Mouse (Mus musculus): ENCODE results near the gene Ccsap.

The Ccsap gene

DNA sequence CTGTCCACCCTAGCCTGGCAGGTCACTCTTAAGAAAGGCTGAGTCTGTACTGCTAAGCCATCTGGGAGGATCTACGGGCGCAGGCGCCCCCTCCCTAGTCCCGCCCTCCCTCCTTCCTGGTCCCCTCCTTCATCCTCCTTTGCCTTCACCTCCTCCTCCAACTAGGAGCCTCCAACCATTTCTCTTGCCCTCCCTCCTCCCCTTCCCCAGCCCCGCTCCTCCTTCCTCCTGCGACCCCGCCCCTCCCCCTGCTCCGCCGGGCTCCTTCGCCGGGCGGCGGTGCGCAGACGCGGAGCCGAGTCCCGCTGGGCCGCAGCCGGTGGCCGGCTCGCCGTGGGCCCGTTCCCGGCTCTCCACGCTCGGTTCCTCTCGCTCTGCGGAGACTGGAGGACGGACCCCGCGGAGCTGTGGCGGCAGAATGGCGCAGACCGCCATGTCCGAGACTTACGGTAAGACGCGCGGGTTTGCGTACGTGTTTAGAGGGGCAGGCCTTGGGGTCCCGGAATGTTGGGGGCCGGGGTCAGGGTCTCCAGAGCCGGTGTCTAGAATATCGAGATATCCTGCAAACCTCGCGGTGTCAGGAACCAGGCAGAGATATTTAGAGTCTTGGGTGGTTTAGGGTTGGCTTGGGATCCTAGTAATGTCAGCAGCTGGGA is 54.2 kb downstream of the Ccsap start, which contains the start of gene Rab4a:
Gene Rab4a (plus strand): TSS at position 268 of the 656 bp plus-strand sequence.
- peak; percentile 96 for DNase-seq (ENCODE audit: low read depth, low spot score)

DNA sequence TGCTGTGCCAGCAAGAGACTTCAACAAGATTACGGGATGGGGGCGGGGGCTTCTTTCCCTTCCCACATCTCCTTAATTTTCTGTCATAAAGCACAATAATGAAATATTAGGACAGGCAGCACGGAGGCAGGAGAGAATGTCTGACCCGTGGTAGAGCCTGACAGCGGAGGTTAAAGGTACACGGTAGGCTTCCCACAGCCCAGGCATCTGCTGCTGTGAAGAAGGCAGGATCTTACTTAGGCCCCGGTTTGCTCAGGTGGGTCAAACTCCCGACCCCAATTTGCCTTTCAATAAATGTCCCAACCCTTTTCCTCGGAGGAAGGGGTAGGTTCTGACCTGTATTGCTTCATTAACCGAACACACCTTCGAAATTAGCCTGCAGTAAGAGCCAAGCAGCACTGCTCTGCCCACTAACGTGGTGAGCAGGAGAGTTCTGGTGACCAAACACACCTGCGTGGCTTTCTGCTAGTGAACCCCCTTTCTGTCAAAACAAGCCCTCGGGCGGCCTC is 54.7 kb downstream of the Ccsap start:
- DNase-seq (ENCODE audit: low read depth, low spot score): no peak

DNA sequence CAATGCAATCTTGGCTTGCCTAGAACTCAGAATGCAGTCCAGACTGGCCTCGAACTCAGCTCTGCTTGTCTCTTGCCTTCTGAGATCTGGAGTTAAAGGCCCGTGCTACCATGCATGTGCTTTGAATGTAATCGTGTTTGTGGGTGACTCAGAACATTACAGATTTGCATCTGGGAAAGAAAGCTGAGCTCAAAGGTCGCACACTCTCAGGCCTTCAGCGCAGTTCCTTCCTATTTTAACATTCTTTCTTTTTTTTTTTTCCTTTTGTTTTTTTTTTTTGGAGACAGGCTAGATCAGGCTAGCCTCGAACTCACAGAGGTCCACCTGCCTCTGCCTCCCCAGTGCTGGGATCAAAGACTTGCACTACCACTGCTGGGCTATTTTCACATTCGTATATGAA is 55.4 kb downstream of the Ccsap start:
- no peak for DNase-seq (ENCODE audit: low read depth, low spot score)

DNA sequence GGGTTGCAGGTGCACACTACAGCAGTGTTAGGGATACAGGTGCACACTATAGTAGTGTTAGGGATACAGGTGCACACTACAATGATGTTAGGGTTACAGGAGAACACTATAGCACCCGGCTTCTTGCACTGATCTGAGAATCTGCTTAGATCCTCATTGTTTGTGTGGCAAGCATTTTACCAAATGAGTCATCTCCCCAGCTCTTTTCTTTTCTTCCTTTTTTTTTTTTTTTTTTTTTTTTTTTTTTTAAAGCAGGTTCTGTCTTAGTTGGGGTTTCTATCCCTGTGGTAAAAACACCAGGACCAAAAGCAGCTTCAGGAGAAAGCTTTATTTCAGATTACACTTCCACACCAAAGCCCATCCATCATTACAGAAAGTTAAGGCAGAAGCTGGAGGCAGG is 56.4 kb downstream of the Ccsap start:
- no peak for DNase-seq (ENCODE audit: low read depth, low spot score)

DNA sequence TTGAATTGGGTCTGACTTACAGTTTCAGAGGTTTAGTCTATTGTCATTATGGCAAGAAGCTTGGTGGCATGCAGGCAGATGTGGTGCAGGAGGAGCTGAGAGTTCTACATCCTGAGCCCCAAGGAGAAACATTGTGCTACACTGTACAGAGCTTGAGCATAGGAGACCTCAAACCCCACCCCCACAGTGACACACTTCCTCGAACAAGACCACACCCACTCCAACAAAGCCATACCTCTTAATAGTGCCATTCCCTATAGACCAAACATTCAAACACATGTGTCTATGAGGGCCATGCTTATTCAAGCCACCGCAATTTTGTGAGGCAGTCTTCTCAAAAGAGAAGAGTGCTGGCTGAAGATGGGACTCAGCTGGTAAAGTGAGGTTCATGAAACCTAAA is 58.5 kb downstream of the Ccsap start:
- DNase-seq (ENCODE audit: low read depth, low spot score): peak; percentile 70

DNA sequence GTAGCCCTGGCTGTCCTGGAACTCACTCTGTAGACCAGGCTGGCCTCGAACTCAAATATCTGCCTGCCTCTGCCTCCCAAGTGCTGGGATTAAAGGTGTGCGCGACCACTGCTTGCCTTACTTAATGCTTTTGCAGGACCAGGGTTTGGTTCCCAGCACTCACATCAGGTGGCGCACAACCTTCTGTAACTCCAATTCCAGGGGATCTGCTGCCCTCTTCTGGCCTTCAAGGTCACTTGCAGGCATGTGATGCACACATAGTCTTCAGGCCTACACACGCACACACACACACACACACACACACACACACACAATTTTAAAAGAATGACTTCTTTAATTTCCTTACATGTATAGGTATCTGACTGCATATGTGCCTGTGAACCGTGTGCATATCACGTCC is 59.1 kb downstream of the Ccsap start:
- DNase-seq (ENCODE audit: low read depth, low spot score): peak; percentile 82

DNA sequence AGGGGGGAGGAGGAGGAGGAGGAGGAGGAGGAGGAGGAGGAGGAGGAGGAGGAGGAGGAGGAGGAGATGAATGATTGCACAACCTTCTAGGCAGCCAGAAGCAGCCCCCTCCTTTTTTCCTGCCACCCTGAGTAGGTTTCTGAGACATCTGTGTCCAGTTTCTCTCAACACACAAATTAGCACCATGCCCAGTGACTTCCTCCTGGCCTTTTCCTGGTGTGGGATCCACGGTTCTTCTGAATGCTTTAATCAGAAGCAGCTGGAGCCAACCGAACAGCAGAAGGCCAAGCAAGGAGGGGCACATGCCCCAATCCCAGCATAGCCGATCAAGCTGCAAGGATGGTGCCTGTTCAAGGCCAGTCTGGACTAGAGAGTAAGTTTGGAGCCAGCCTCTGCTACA is 60.1 kb downstream of the Ccsap start:
- no peak for DNase-seq (ENCODE audit: low read depth, low spot score)

DNA sequence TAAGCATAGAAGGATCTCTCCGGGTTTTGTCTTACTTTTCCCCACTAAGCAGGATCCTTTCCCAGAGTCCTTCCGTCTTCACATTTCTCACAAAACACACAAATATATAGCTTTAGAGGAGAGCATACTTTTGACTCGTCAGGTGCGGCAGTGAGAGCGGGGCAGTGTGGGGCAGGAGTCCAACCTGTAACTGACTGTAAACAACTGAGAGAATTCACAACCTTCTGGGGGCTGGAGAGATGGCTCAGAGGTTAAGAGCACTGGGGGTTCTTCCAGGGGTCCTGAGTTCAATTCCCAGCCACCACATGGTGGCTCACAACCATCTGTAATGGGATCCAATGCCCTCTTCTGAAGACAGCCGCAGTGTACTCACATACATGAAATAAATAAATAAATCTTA is 60.6 kb downstream of the Ccsap start:
- DNase-seq (ENCODE audit: low read depth, low spot score): no peak

DNA sequence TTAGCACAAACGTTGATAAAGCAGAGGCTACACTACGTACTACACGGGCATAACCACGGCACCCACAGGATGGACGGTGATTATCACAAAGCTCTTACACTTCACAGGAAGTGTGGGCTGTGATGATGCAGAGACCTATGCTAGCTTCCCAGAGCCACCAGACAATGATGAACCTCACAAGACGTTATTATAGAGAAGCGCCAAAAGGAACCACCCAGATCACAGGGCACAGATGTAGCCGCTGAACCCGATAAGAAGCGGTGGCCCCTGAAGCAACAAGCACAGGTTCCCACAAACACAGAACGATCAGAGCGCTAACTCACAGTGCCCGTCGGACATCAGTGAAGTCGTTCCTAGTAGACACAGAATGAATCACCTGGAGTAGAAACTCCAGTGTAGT is 62.1 kb downstream of the Ccsap start:
- no peak for DNase-seq (ENCODE audit: low read depth, low spot score)

DNA sequence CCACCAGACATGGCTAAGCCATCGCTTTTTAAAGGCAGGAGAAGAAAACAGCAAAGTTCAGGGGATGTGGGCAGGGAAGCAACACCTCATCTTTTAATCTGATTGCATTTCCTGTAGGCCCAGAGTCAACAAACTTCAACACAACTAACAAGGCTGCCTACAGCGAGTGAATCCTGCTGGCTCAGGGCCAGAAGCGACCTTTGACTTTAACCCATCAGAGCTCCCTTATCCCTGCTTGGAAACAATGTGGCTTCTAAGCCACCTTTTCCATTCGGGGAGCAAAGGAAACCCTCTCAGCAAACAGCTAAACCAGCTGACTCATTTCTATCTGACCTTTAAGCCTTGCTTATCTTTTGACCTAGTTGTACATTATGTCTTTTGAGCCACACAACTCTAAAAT is 63.3 kb downstream of the Ccsap start:
- no peak for DNase-seq (ENCODE audit: low read depth, low spot score)

DNA sequence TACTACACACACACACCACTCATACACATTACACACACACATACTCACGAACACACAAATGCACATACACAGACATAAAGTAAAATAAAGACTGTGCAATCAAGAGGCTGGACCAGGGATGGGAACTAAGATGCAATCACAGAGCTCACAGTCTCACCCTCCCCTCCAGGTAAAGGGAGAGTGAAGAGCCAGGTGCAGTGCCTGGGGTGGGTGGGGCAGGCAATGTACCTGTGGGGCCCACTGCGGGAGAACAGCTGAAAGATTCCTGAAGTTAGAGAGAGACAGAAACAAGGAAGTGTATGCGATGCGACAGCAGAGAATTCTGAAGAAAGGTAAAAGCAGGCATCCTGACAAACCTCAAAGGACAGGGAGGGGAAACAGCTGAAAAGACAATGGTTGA is 65.2 kb downstream of the Ccsap start:
- DNase-seq (ENCODE audit: low read depth, low spot score): no peak

DNA sequence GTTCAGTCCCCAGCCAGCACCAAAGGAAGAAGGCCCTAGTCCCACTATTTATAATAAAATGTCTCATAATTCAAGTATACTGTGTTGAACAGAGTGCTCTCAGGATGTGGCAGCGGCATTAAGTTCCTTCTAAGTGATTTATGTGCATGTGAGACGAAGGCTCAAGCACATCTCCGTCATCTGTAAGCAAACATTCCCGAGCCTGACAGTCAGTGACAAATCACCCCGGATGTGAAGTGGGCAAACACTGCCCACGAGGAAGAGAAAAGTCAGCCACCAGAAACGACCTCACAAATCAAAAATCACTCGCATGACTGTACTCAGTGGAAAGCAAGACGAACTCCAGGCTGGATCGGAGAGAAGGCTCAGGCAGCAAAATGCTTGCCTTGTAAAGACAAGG is 66.1 kb downstream of the Ccsap start:
- no peak for DNase-seq (ENCODE audit: low read depth, low spot score)

DNA sequence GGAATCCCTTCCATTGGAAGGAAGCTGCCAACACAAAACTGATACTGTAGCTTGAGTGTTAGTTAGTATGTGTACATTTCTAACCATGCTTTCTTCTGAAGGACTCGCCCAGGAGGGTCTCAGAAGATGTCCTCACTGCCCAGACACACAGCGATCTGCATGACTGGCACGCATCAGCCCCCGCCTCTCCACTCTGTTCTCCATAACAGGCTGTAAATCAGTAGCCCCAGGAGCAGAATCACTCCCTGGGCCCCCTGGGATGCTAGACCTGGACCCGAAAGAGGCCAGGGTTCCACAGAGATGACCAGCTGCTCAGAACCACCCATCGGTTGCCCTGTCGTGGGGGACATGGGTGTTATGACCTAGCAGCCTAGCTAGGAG is 68.2 kb downstream of the Ccsap start:
- DNase-seq (ENCODE audit: low read depth, low spot score): no peak

DNA sequence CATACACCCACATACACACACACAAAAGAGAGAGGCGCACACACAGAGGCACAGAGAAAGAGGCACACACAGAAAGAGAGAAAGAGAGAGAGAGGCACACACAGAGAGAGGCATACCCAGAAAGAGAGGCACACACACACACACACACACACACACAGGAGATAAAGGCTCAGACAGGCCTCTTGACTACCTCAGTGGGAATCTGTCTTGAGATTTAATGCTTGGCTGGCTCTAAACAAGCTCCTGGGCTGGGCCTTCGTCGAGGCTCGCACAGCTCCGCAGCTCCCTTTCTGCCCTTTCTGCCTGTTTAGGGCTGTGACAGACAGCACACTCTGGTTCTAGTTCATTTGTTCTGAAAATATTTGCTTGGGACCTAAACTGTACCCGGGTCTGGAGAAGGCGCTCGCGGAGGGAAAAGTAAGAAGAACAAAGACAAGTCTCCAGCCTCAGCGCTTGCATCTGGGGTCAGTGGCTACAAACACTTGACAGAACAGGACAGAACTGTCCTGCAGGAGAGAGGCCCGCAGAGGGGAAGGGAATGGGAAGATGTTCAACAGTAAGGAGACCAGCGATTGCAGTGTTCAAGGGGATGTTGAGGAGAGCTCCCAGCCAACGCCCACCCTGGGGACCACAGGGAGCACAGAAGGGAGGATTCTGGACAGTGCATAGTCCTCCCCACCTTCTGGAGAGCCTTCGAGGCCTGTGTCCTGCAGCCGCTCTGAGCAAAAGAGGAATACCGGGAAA is 68.7 kb downstream of the Ccsap start:
- no peak for DNase-seq (ENCODE audit: low read depth, low spot score)

Data from R1 (cell line).